Mouse (Mus musculus) hindbrain, embryonic 16.5 days (tissue): ENCODE measurements around the gene Cpne6. TPM values are rescaled to one million over a fixed set of nuclear protein-coding genes. Genes with fewer than 3 reads are reported as not detected.
A peak's percentile ranks its signal among the peaks of the same experiment; 100 is the strongest.

Source experiments
- ATAC-seq: fragments of 200-750 bp; cut with Nextera tagmentation; 2 replicates; pipeline ENCODE4 v1.8.0; 2017; ENCODE audit warnings: moderate TSS enrichment, moderate library complexity
- H3K27ac ChIP-seq: fragments of 300-500 bp; sonication (generic); 2 replicates; pipeline ENCODE4 v1.5.1; 2014; ENCODE audit warnings: low read depth, mild to moderate bottlenecking, control low read depth, low read length, moderate library complexity
- H3K27me3 ChIP-seq: fragments of 300-500 bp; sonication (generic); replicated peaks from 2 replicates; pipeline ENCODE4 v1.6.1; 2014; ENCODE audit warnings: low read length; ENCODE audit not compliant: control insufficient read depth, insufficient read depth
- H3K36me3 ChIP-seq: fragments of 300-500 bp; sonication (generic); 2 replicates; pipeline ENCODE4 v1.6.1; 2014; ENCODE audit warnings: mild to moderate bottlenecking, low read length, moderate library complexity, mixed read lengths; ENCODE audit not compliant: control insufficient read depth, insufficient read depth
- H3K4me1 ChIP-seq: fragments of 300-500 bp; sonication (generic); 2 replicates; pipeline ENCODE4 v1.6.1; 2014; ENCODE audit warnings: low read depth, low read length; ENCODE audit not compliant: control insufficient read depth, insufficient read depth
- H3K4me2 ChIP-seq: fragments of 300-500 bp; sonication (generic); 2 replicates; pipeline ENCODE4 v1.6.1; 2014; ENCODE audit warnings: mild to moderate bottlenecking, low read length, control low read depth, moderate library complexity
- H3K4me3 ChIP-seq: fragments of 300-500 bp; sonication (generic); 2 replicates; pipeline ENCODE4 v1.5.1; 2014; ENCODE audit warnings: mild to moderate bottlenecking, low read length, control low read depth, moderate library complexity
- H3K9ac ChIP-seq: fragments of 300-500 bp; sonication (generic); 2 replicates; pipeline ENCODE4 v1.6.1; 2014; ENCODE audit warnings: low read depth, mild to moderate bottlenecking, control low read depth, low read length, moderate library complexity
- H3K9me3 ChIP-seq: fragments of 300-500 bp; sonication (generic); 2 replicates; pipeline ENCODE4 v1.6.1; 2014; ENCODE audit warnings: mild to moderate bottlenecking, low read length, moderate library complexity; ENCODE audit not compliant: control insufficient read depth
- WGBS: fragments of 180-500 bp; shearing (Covaris S2); extraction: QIAGEN DNeasy Blood & Tissue Kit; methylation state at CpG from one replicate; pipeline ENCODE4 v1.1.7; 2014; 5-methylcytosine and 5-hydroxymethylcytosine counted together
- polyA plus RNA-seq: library from polyadenylated mRNA; unstranded; fragments of >200 nt; fragmentation: Nextera tagmentation; extraction: Ambion mirVana; gene quantifications from 2 replicates; pipeline ENCODE4 v1.2.1, GENCODE M21; 2015

Gene Cpne6
- polyA plus RNA-seq, 1 experiment from 2014 or later: 11.7 TPM

DNA sequence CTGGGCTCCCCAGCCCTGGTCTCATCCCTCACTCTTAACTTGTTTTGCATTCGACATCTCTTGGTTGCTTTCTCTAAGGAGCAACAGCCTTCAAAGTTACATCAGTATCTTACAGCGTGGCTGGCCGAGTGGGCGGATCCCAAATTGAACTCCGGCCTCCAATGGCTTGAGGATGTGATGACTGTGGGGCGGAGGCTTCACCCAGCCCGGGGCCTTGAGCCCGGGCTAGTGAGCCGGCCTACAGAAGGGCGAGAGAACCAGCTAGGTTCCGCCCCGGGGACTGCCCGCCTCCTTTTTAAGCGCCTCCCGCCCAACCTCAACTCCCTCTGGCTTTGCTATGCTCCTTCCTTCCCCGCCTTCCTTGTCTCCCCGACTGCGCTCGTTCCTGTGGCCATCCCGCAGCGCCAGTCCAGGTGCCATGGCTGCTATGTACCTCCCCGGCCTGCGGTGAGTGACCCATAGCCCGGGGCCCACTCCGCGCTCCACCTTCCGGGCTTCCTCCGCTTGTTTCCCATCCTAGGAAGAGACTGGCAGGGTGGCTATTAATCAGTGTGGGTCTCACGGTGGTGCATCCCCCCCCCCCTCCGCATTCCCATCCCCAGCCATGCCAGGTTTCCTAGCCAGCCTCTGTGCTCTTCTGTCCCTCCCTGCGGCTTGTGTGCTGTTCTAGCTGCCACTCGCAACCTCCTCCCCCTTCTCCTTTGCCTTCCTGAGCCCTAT is 30.0 kb downstream of the Cpne6 start, which contains the start of gene Pck2:
TSS of gene Pck2 (plus strand) at position 200 of the 720 bp plus-strand sequence.
- Histone ChIP-seq H3K9ac (peak within 1 kb of the TSS; percentile 82), H3K4me1 (peaks cover 15% of the 10 kb centered on the region), H3K27me3 (no peaks in the 10 kb centered on the region), H3K4me3 (peak within 1 kb of the TSS; percentile 61), H3K9me3 (no peaks in the 10 kb centered on the region), H3K4me2 (peak within 1 kb of the TSS; percentile 87), H3K27ac (peak within 1 kb of the TSS; percentile 88), H3K36me3 (peaks cover 10% of the 10 kb centered on the region)
- peak; percentile 90 for ATAC-seq
- 0% methylated on average over 31 of the region's 32 CpGs for WGBS

DNA sequence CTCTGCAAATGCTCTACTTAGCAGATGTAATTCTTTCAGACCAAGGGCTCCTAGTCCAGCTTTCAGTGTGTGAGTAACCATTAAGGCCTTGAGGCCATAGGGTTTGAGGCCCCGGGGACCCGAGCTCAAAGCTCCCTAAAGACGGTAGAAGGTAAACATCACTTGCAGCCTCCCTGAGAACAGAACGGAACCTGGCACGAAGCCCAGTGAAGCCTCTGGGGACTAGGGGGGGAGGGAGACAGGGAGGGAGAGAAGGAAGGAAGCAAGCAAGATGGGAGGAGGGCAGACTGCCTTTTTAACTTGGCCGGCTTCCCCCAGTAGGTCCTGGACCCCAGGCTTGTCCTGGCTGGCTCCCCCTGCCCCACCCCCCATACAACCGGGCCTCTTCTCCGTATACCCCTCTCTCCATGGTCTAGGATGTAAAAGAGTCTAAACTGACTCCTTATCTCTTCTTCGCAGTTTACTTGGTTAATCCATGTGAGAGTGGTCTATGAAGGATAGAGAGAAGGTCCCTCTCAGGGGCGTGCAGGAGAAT is 30.6 kb downstream of the Cpne6 start:
- Histone ChIP-seq H3K9ac (peak overlapping the region; percentile 82), H3K4me1 (peaks cover 15% of the 10 kb centered on the region), H3K27me3 (no peaks in the 10 kb centered on the region), H3K4me2 (peak overlapping the region; percentile 87), H3K36me3 (peaks cover 12% of the 10 kb centered on the region), H3K9me3 (no peaks in the 10 kb centered on the region), H3K4me3 (peak overlapping the region; percentile 61), H3K27ac (peak overlapping the region; percentile 88)
- 4% methylated on average over 10 of the region's 10 CpGs for WGBS
- ATAC-seq: peak; percentile 55

DNA sequence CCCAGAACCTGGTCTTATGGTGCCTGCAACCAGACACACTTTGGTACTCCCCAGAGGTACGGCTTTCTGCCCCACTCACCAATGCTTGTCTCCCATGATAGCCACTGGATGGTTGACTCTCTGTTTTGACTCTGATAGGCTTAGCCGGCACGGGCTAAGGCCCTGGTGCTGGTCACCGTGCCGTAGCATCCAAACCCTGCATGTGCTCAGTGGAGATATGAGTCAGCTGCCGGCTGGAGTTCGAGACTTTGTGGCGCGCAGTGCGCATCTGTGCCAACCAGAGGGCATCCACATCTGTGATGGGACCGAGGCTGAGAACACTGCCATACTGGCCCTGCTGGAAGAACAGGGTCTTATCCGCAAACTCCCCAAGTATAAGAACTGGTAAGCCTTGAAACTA is 32.0 kb downstream of the Cpne6 start:
- H3K9me3 ChIP-seq: no peaks in the 10 kb centered on the region
- no peak overlapping the region for H3K4me3 ChIP-seq
- no peak for ATAC-seq
- peaks cover 12% of the 10 kb centered on the region for H3K36me3 ChIP-seq
- no peak overlapping the region for H3K9ac ChIP-seq
- H3K4me1 ChIP-seq: peaks cover 15% of the 10 kb centered on the region
- WGBS: 97% methylated on average over 12 of the region's 12 CpGs
- H3K27ac ChIP-seq: no peak overlapping the region
- H3K4me2 ChIP-seq: no peak overlapping the region
- no peaks in the 10 kb centered on the region for H3K27me3 ChIP-seq

DNA sequence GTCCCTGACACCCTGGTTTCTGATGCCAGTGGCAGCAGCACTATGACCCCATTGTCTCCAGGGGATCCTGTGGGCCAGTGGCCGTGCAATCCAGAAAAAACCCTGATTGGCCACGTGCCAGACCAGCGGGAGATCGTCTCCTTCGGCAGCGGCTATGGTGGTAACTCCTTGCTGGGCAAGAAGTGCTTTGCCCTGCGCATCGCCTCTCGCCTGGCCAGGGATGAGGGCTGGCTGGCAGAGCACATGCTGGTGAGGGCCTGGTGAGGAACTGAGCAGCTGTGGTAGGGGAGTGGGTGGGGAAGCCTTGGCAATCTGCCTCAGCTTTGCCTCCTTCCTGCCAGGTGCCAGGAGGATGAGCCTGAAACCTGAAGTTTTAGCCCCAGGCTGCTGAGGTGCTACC is 34.1 kb downstream of the Cpne6 start:
- no peak for ATAC-seq
- Histone ChIP-seq H3K9ac (0 out of 2 replicates have a peak overlapping the region, but pooled peaks have one; percentile 5), H3K4me1 (peaks cover 15% of the 10 kb centered on the region), H3K9me3 (no peaks in the 10 kb centered on the region), H3K4me3 (no peak overlapping the region), H3K36me3 (peaks cover 22% of the 10 kb centered on the region), H3K4me2 (no peak overlapping the region), H3K27me3 (no peaks in the 10 kb centered on the region), H3K27ac (no peak overlapping the region)
- 51% methylated on average over 9 of the region's 9 CpGs for WGBS

DNA sequence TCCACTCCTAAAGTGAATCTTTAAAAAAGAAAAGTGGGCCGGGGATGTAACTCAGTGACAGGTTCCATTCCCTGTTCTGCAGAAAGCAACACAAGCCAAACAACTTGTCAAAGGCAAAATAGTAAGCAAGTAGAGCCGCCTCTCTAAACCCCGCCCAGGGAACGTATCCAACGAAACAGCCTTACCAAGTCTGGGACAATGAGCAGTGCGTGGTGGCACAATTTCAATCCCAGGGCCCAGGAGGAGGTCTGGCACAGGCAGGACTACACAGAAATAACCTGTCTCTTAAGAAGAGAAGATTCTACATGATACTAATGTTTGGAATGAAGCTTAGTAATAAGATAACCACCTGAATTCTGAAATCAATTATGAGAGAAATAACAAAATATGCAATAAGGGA is 39.9 kb downstream of the Cpne6 start:
- Histone ChIP-seq H3K9ac (no peak overlapping the region), H3K27me3 (no peaks in the 10 kb centered on the region), H3K4me3 (no peak overlapping the region), H3K27ac (no peak overlapping the region), H3K4me2 (no peak overlapping the region), H3K9me3 (no peaks in the 10 kb centered on the region), H3K4me1 (no peaks in the 10 kb centered on the region), H3K36me3 (peaks cover 13% of the 10 kb centered on the region)
- WGBS: 79% methylated on average over 6 of the region's 6 CpGs
- ATAC-seq: no peak

DNA sequence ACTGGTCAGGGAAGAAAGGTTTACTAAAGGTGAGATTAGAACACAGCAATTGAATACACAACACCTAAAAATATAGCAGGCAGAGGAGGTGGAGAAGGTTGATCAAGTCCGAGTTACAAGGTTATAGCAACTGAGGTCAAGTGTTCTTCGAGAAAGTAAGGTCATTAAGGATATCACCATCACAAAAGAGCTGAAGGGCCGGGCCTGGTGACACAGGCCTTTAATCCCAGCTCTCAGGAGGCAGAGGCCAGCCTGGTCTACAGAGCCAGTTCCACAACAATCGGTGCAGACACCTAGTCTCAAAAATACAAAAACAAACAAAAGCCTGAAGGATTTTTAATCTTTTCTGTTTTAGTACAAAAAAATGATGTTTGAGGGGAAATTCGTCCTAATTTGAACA is 41.1 kb downstream of the Cpne6 start:
- Histone ChIP-seq H3K27ac (no peak overlapping the region), H3K36me3 (peaks cover 10% of the 10 kb centered on the region; the same call in 1 of the 2 replicates), H3K9ac (no peak overlapping the region), H3K27me3 (no peaks in the 10 kb centered on the region), H3K4me3 (no peak overlapping the region), H3K4me2 (no peak overlapping the region), H3K4me1 (no peaks in the 10 kb centered on the region), H3K9me3 (no peaks in the 10 kb centered on the region)
- 72% methylated on average over 5 of the region's 5 CpGs for WGBS
- no peak for ATAC-seq

DNA sequence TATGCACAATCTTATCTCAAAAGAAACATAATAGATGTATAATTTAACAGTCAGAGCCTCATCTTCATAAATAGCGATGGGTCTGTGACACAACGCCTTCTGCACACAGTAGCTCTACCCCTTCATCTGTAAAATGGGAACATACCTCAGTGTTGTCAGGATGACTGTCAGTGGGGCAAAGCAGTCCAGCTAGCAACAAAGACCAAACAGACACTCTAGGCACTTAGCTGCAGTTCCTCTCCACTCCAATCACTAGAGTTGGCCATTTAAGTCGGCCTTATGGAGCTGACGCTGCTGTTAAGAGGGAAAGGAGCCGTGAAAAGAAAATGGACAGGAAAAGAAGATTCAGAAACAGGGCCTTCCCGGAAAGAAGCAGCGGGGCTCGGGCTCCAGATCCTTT is 41.5 kb downstream of the Cpne6 start:
- Histone ChIP-seq H3K36me3 (peaks cover 10% of the 10 kb centered on the region; the same call in 1 of the 2 replicates), H3K9me3 (no peaks in the 10 kb centered on the region), H3K4me3 (no peak overlapping the region), H3K4me1 (no peaks in the 10 kb centered on the region; the same call in 1 of the 2 replicates), H3K9ac (no peak overlapping the region), H3K27me3 (no peaks in the 10 kb centered on the region), H3K27ac (no peak overlapping the region), H3K4me2 (no peak overlapping the region)
- ATAC-seq: no peak
- WGBS: 85% methylated on average over 8 of the region's 8 CpGs

DNA sequence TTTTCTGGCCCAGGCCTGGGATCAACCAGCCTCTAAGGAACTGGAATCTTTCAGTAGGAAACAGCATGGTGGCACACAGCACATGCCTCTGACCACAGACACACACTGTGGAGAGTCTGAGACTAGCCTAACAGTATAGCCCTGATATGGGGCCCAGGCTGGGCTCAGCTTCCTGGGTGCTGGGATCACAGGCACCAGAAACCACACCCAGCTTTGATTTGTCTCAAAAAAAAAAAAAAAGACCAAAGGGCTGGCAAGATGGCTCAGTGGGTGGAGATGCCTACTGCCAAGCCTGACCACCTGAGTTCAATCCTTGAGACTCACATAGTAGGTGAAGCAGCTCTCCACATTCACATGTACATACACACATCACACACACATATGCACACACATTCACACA is 44.4 kb downstream of the Cpne6 start:
- H3K27me3 ChIP-seq: no peaks in the 10 kb centered on the region
- H3K27ac ChIP-seq: no peak overlapping the region
- no peak overlapping the region for H3K4me2 ChIP-seq
- H3K4me1 ChIP-seq: peaks cover 2% of the 10 kb centered on the region
- no peaks in the 10 kb centered on the region for H3K36me3 ChIP-seq
- no peak for ATAC-seq
- no peak overlapping the region for H3K9ac ChIP-seq
- no peak overlapping the region for H3K4me3 ChIP-seq
- H3K9me3 ChIP-seq: no peaks in the 10 kb centered on the region

DNA sequence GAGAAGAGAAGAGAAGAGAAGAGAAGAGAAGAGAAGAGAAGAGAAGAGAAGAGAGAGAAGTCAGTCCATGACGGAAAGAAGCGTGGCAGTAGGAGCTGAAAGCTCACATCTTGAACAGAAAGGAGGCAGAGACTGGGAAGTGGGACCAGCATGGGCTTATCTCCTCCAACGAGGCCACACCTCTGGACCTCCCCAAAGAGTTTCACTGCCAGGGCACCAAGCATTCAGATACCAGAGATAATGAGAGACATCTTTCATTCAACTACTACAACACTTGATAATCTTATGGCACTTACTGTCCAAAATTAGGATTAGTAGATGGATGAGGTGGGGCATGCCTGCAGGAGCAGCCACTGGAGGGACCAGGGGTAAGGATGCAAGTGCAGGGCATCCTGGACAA is 45.5 kb downstream of the Cpne6 start:
- no peak for ATAC-seq
- WGBS: 87% methylated on average over 3 of the region's 3 CpGs
- peaks cover 2% of the 10 kb centered on the region for H3K4me1 ChIP-seq

More for the DNA sequence above, 45.5 kb downstream of the Cpne6 start:
- H3K4me3 ChIP-seq: no peak overlapping the region
- H3K27me3 ChIP-seq: no peaks in the 10 kb centered on the region
- H3K27ac ChIP-seq: no peak overlapping the region
- H3K36me3 ChIP-seq: no peaks in the 10 kb centered on the region
- no peak overlapping the region for H3K4me2 ChIP-seq
- H3K9me3 ChIP-seq: no peaks in the 10 kb centered on the region
- H3K9ac ChIP-seq: no peak overlapping the region
